Mouse (Mus musculus): Measurements from ENCODE around the gene Slc12a5.

Slc12a5 gene

DNA sequence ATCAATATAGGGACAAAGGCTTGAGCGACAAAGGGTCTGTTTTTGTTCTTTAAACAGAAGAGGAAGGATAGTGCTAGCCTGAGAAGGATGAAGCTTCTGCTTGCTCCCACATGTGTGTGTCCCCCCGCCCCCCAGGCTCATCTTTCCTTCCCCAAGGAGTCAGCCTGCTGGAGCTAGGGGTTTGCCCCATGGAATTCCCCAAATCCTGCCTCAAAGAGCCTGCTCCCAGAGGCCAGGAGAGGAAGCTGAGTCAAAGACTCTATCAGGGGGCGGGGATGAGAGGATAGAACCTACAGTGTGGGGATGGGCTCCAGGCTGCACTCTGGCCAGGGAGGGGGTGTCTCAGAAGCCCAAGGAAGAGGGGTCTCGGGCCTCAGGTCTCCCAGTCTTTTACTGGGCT is 13.1 kb upstream of the Slc12a5 start:
- whole genome bisulfite sequencing: 62% methylated on average over 4 of the region's 4 CpGs

DNA sequence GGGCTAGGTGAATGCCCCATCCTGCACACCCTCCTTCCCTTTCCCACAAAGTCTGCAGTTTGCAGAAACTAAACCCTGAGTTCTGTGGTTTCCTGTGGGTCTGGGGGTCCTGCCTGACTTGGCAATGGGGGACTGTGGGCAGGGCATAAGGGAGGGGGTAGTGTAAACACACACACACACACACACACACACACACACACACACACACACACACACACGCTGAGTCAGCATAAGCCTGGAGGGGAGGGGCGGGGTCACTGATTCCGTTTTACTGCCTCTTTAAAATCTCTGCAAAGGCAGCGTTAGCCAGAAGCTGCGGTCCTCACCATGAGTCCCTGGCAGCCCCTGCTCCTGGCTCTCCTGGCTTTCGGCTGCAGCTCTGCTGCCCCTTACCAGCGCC is 12.7 kb upstream of the Slc12a5 start:
- WGBS: 29% methylated on average over 7 of the region's 7 CpGs

DNA sequence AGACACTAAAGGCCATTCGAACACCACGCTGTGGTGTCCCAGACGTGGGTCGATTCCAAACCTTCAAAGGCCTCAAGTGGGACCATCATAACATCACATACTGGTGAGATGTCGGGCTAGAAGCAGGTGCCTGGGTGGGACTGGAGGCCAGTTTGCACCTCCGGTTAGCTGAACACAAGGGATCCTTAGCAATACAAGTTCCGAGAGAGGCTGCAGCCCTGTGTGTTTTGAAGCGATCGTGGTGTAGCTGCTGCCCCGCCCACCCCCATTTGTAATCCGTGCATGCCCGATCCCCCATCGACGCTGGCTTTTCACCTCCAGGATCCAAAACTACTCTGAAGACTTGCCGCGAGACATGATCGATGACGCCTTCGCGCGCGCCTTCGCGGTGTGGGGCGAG is 11.6 kb upstream of the Slc12a5 start:
- WGBS: 12% methylated on average over 25 of the region's 25 CpGs

DNA sequence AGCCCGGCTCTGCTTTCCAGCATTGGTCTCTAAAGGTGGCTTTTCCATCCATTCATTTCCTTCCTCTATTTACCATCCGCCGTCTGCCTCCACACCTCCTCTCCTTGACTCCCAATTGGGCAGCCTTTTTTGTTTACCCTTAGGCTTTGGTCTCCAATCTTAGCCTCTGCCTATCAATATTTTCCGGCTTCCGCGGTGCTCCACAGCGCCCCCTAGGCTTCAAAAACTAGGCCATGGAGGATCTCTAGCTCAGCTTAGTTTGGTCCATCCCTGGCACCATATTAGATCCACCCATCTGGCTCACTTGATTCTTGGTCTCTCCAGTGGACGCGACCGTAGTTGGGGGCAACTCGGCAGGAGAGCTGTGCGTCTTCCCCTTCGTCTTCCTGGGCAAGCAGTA is 10.1 kb upstream of the Slc12a5 start:
- 28% methylated on average over 13 of the region's 13 CpGs for WGBS

DNA sequence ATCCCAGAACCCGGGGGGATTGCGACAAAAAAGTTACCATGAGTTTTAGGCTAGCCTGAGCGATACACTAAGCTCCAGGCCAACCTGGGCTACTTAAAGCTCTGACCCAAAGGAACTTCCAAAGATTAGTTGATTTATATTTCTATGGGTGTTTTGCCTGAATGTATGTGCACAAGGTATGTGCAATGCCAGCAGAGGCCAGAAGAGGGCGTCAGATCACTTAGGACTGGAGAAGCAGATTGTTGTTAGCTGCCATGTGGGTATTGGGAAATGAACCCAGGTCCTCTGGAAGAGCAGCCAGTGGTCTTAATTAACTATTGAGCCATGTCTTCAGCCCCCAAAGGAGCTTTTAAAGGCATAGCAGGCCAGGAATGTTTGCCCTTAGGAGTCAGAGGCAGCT is 8.9 kb upstream of the Slc12a5 start:
- 85% methylated on average over 4 of the region's 4 CpGs for WGBS

DNA sequence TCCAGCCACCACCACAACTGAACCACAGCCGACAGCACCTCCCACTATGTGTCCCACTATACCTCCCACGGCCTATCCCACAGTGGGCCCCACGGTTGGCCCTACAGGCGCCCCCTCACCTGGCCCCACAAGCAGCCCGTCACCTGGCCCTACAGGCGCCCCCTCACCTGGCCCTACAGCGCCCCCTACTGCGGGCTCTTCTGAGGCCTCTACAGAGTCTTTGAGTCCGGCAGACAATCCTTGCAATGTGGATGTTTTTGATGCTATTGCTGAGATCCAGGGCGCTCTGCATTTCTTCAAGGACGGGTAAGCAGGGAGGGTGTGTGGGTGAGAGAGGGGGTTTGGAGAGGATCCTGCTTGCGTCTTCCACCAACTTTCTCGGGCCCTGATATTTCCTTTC is 8.2 kb upstream of the Slc12a5 start:
- WGBS: 42% methylated on average over 13 of the region's 13 CpGs

DNA sequence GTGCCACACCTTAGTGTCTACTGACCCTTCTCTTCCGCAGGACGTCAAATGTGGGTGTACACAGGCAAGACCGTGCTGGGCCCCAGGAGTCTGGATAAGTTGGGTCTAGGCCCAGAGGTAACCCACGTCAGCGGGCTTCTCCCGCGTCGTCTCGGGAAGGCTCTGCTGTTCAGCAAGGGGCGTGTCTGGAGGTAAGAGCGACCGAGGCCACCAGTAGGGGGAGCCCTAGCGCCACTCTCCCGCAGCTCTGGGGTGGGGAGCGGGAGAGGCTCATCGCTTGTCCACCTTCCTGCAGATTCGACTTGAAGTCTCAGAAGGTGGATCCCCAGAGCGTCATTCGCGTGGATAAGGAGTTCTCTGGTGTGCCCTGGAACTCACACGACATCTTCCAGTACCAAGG is 7.4 kb upstream of the Slc12a5 start:
- 2% methylated on average over 21 of the region's 21 CpGs for WGBS

DNA sequence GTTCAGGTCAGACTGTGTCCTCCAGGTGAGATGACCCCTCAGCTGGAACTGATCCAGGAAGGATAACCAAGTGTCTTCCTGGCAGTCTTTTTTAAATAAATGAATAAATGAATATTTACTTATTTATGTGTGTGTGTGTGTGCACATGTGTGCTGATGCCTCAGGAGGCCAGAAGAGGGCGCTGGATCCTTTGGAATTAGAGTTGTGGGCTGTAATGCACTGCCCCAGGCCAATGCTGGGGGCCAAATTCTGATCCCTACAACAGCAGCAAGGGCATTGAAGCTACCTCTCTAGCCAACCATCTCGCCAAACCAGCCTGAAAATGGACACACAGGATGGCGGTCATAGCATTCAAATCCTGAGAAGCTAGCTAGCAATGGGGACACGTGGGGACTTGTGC is 4.9 kb upstream of the Slc12a5 start:
- WGBS: 76% methylated on average over 4 of the region's 4 CpGs

DNA sequence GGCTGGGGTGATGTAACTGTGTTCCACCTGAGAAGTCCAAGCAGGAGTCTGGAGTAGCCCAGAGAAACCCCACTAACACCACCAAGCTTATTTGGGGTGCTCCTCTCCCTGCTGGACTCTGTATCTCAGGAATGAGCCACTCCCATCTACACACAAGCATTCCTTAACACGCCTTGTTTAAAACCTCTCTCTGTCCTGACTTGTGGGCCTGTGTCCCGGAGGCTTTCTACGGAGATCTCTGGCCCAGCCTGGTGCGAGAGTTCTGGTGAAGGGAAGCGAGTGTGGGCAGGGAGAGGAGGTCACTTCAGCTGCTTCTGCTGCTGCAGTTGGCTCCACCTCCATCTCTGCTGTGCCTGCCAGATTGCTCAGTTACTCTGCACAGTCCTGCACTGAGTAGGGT is 4.4 kb upstream of the Slc12a5 start:
- 35% methylated on average over 5 of the region's 5 CpGs for WGBS

DNA sequence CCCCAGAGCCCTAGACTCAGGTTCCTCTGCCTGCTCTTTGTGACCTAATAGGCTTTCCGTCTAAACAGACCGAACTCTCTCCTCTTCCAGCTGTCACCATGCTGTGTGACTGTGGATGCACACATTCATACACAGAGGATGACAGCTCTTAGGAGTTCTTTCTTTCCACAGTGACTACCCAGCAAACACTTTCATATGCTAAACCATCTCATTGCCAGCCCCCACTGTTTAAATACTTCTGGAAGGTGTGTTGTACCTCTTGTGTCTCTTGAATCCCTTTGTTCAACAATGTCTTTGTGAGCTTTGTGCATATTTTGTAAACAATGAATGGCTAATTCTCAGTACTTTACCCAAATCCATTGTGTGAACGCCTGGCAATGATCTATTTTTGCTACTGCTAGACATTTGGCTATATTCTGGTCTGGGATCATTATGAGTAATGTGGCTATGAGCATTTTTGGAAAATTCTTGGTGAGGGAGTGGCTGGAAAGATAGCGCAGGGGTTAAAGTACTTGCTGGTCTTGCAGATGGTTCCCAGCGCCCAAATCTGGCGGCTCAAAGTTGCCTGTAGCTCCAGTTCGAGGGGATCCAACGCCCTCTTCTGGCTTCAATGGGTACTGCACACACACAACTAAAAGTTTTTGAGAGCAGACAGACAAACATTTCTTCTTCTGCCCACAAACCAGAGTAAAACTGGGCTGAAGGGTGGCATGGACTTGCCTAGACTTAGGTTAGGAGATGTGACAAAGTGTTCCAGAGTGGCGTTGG is 2.9 kb upstream of the Slc12a5 start:
- WGBS: 69% methylated on average over 9 of the region's 9 CpGs

DNA sequence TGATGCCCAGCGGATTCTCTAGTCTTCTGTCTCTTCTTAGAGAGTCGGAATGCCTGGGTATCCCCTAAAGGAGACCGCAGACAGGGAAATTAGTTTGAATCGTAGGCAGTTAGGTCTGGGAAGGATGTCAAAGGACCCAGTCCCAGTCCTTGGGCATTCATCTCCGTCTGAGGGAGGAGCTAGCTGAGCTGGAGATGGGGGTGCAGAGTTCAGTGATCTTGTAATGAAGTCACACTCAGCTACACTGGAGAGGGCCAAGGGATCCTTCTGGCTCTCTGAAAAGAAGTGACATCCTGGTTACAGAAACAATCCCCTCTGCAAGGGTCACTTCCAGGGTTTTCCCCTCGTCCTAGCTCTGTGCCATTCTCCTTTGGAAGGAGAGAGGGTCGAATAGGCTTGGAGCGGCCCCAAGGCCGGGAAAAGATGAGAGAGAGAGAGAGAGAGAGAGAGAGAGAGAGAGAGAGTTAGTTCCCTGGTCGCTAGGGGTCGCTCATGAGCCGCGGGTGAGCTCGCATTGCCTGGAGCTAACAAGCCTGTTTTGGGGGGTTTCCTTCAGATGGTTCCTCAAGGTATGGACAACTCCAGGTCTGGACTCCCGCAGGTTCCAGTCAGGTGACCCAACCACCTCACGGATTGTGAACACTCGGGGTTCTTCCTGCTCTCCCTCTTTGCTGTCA is 1.0 kb downstream of the Slc12a5 start:
- 4% methylated on average over 17 of the region's 17 CpGs for WGBS

DNA sequence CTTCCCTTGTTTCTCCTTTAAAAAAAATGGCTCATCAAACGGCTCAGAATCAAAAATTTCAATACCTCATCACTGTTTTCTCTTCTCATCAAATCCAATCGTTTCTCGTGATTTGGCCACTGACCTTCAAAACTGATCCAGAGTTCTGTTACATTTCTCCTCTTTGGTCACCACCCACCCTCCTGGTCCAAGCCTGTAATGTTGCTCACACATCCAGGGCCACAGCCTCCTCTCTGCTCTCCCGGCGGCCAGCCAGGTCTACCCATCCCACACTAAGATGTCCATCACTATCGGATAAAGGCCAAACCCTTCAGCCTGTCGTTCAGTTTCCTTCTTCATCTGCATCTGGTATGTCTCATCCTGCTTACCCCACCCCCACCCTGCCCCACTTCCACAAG is 1.6 kb downstream of the Slc12a5 start:
- WGBS: 21% methylated on average over 7 of the region's 7 CpGs

DNA sequence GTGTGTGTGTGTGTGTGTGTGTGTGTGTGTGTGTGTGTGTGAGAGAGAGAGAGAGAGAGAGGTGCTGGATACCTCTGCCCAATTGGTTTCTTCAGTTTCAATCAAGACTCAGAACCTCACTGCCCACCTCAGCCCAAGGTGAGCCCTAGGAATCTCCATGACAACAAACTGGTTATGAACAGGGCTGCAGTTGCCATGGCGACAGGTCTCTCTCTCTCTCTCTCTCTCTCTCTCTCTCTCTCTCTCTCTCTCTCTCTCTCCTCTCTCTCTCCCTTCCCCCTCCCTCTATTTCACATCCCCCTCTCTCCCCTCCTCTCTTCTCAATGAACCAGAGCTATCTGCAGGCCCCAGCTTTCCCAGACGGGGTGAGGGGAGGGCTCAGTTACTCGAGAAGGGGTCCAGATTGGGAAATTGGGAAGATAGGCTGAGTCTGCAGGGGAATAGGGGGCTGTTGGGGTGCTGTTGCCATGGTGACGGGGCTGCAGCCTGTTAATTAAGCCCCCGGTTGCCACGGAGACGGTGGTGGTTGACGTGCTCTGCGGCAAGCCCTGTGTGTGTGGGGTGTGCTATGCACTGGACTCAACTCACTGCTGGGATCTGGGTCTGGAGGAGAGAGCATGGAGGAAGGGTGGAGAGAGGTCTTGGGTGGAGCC is 3.8 kb downstream of the Slc12a5 start:
- WGBS: 29% methylated on average over 9 of the region's 9 CpGs

DNA sequence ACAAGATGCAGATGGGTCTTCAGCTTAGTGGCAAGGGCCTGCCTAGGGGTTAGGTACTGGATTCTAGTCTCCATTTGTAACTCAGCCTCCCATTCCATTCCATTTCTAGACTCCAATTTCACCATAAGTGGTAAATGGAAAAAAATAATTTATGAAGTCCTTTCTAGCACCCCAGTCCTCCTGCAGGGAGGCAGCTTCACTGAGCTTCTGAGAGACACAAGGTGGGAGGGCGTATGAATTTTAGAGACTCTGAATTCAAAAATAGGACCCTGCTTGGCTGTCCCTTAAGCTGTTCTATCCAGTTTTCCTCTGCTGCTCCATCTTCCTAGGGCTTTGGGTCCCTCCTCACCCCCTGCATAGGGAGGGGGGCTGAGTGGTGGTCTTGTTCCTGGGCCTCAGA is 4.4 kb downstream of the Slc12a5 start:
- 28% methylated on average over 1 of the region's 1 CpGs for WGBS

DNA sequence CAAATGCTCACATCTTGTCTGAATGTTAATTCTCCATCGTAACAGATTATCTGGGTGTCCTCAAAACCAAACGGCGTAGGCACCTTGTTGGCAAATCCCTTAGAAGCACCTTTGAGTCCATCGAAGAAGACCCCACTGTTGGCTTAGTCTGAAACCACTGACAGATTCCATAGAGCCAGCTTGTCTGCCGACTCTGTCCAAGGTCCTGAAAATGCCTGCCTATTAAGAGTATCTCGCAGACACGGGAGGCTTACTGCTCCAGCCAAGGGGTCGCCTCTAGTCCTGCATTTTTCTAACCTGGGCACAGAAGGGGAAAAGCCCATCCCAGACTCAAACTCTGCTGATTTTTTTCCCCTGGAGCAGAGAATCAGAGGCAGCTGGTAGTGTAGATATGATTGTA is 5.8 kb downstream of the Slc12a5 start:
- WGBS: 50% methylated on average over 8 of the region's 8 CpGs

DNA sequence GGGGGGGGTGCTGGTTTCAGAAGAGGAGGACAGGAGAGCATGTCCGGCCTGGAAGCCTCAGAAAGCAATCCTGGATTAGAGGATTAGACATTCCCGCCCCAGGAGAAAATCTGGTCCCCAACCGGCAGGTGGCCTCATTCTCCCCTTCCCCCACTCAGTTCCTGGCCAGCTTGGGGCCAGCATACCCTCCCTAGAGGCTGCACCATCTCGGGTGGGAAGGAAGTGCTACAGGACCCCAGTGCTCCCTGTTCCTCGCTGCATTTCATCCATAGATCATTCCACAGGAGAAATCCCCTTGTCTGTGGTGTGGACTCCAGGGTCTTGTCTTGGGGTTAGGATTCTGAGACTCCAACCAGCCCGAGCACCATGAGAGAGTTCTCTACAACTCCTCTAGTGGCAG is 6.6 kb downstream of the Slc12a5 start:
- WGBS: 8% methylated on average over 6 of the region's 6 CpGs

DNA sequence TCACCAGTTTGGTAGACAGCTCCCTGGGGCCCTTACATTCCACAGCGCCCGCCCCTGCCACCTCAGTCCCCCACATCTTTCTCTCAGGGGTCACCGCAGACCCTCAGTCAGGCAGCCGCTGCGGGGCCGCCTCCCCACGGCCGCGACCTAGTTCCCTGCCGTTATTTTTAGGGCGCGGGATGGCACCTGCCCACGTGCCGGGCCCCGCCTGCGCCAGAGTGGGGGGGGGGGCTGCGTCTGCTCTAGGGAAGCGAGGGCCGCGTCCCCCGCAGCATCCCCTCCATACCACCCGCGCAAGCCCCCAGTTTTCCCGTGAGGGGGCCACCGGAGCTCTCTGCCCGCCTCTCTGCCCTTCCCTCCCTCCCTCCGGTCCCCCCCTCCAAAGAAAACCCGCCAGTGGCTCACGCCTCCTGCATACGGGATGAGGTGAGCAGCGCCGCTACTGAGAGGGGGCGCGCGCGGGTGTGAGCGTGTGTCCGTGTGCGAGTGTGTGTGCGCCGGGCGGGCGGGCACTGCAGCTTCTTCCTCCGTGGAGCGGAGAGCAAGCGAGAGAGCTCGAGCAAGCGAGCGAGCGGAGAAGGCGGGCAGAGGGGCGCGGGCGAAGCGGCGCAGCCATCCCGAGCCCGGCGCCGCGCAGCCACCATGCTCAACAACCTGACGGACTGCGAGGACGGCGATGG is 7.3 kb downstream of the Slc12a5 start:
- 1% methylated on average over 65 of the region's 65 CpGs for WGBS

DNA sequence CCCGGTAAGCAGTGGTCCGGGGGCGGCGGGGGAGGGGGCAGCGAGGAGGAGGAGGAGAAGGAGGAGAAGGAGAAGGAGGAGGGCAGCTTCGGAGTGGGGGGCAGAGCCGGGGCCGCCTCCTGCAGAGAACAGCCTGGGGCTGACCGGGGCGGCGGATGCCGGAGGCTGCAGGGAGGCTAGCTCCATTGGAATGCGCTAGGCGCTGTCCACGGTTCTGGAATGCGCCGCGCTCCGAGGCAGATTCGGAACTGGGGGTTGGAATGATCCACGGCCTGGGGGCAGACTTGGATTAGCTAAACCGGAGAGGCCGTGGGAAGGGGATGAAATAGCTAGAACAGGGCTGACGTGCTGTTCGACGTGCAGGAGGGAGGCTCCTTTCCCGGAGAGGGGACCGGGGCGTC is 7.8 kb downstream of the Slc12a5 start:
- WGBS: 1% methylated on average over 29 of the region's 29 CpGs

DNA sequence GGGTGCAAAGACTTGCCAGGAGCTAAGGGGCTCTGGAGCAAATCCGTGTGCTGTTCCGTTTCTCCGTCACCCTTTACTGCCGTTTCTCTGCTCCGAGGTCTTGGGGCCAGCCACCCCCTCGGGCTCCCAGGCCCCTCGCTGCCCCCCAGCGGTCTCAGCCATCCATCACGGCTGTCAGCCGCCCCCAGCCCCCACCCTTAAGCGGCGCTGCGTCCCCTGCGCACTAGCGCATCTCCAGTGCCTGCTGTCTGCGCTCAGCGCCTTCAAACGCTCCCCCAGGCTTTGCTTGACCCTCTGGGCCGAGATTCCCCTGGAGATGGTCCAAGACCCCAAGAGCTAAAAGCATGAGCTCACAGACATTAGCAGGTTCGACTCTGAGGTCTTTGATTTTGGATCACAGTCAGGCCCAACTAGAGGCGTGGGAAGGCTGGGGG is 8.8 kb downstream of the Slc12a5 start:
- 3% methylated on average over 21 of the region's 21 CpGs for WGBS

DNA sequence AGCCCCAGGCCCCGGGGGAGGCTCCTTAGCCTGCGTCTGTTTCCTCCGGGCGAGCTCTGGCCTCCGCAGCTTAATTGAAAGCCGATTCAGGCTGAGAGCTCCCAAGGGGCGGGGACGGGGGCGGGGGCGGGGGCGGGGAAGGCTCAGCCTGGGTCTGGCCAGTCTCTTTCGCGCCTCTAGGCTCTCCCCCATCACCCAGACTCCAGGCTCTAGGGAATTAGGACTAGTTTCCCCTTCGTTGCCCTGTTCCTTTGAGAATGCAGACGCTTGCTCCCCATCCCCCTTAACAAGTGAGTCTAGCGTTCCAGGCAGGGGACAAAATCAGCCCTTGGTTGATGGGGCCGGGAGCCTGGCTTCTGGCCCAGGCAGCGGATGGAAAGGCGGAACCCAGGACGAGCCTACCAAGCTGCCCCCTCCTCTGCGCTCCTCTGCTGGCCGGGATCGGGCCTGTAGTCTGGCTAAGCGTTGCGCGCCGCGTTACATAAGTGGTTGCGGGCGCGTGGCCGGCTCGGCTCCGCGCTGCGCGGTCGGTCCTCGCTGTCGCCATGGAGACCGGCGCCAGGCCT is 10.1 kb downstream of the Slc12a5 start:
- WGBS: under 1% methylated on average over 42 of the region's 42 CpGs

DNA sequence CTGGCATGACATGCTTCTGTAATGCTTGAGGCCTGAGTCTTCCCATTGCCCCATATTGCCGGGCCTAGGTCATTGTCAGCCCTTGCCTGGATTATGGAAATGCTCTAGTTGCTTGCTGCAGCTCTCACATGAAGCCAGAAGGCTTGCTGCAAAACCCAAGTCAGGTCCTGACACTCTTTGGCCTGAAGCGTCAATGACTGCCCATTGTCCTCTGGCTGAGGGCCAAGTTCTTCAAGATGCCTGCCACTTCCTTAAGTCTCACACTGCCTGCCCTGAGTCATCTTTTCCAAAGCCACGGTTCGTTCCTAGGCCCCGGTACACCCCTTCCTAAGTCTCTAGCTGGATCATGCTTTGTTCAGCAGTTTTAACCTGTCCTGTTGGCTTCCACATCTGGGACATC is 12.0 kb downstream of the Slc12a5 start:
- 42% methylated on average over 5 of the region's 5 CpGs for WGBS

DNA sequence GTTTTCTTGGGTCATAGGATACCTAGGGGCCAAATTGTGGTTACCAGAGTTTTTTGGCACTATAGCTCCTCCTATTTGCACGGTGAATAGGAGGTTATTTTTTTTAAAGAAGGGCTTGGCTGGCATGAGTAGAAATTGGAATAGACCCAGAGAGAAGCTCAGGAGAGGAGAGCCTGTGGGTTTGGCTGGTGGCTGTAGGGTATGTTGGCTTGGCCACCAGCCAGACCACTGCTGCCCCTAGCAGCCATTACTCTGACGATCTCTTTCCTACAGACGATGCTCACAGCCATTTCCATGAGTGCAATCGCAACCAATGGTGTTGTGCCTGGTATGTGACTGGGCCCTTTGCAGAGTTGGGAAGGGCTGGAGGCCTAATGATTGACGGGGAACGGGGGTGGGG is 15.0 kb downstream of the Slc12a5 start:
- WGBS: 56% methylated on average over 6 of the region's 6 CpGs
